Mouse (Mus musculus): ENCODE results near the gene D630003M21Rik. TPM values are rescaled to one million over a fixed set of nuclear protein-coding genes. Genes with fewer than 3 reads are reported as not detected.
A peak's percentile ranks its signal among the peaks of the same experiment; 100 is the strongest.

Gene D630003M21Rik
- polyA plus RNA-seq, 1 experiment, result 2.8 TPM

GRCm38 (mm10) chr2:158264877-158265276 is 35.9 kb upstream of the D630003M21Rik start:
- Histone ChIP-seq H3K36me3 (ENCODE audit: control insufficient read depth, insufficient read depth, low read length) (no peaks in the 10 kb centered on the region), H3K4me1 (ENCODE audit: control insufficient read depth, insufficient read depth, low read length) (no peaks in the 10 kb centered on the region), H3K27me3 (ENCODE audit: control insufficient read depth, insufficient read depth, low read length) (no peaks in the 10 kb centered on the region), H3K4me3 (ENCODE audit: control insufficient read depth, low read depth, low read length) (no peak overlapping the region), H3K27ac (ENCODE audit: control insufficient read depth, insufficient read depth, low read depth, low read length) (no peak overlapping the region)
- no peak for TF ChIP-seq CTCF (IDR thresholded peaks at IDR 0.05; ENCODE audit: control insufficient read depth, insufficient read depth, insufficient replicate concordance, low read depth, low read length)
- no peak for TF ChIP-seq POLR2A (IDR thresholded peaks at IDR 0.05; ENCODE audit: control insufficient read depth, low read depth, low read length)

- no peaks in the 10 kb centered on the region for H3K27me3 ChIP-seq (ENCODE audit: control insufficient read depth, insufficient read depth, low read length)
- TF ChIP-seq CTCF (IDR thresholded peaks at IDR 0.05; ENCODE audit: control insufficient read depth, insufficient read depth, insufficient replicate concordance, low read depth, low read length) (no peak), POLR2A (IDR thresholded peaks at IDR 0.05; ENCODE audit: control insufficient read depth, low read depth, low read length) (no peak)
- H3K4me3 ChIP-seq (ENCODE audit: control insufficient read depth, low read depth, low read length), result no peak overlapping the region
- peaks cover 20% of the 10 kb centered on the region for H3K4me1 ChIP-seq (ENCODE audit: control insufficient read depth, insufficient read depth, low read length)
- no peak overlapping the region for H3K27ac ChIP-seq (ENCODE audit: control insufficient read depth, insufficient read depth, low read depth, low read length)
- H3K36me3 ChIP-seq (ENCODE audit: control insufficient read depth, insufficient read depth, low read length), result no peaks in the 10 kb centered on the region
These were observed 30.5 kb upstream of the D630003M21Rik start for GRCm38 (mm10) chr2:158259498-158259897.

- no peaks in the 10 kb centered on the region for H3K36me3 ChIP-seq (ENCODE audit: control insufficient read depth, insufficient read depth, low read length)
- H3K4me1 ChIP-seq (ENCODE audit: control insufficient read depth, insufficient read depth, low read length), result peaks cover 21% of the 10 kb centered on the region
- no peak for TF ChIP-seq POLR2A (IDR thresholded peaks at IDR 0.05; ENCODE audit: control insufficient read depth, low read depth, low read length)
- TF ChIP-seq CTCF (IDR thresholded peaks at IDR 0.05; ENCODE audit: control insufficient read depth, insufficient read depth, insufficient replicate concordance, low read depth, low read length), result peak; percentile 94
- no peaks in the 10 kb centered on the region for H3K27me3 ChIP-seq (ENCODE audit: control insufficient read depth, insufficient read depth, low read length)
- H3K4me3 ChIP-seq (ENCODE audit: control insufficient read depth, low read depth, low read length), result peak overlapping the region; percentile 85
- H3K27ac ChIP-seq (ENCODE audit: control insufficient read depth, insufficient read depth, low read depth, low read length), result no peak overlapping the region
These were observed 29.8 kb upstream of the D630003M21Rik start for GRCm38 (mm10) chr2:158258781-158259180.

GRCm38 (mm10) chr2:158258005-158258418 is 29.0 kb upstream of the D630003M21Rik start, which contains the start of gene Bpi:
Gene Bpi, plus strand, starts transcription at chr2:158258094.
- H3K36me3 ChIP-seq (ENCODE audit: control insufficient read depth, insufficient read depth, low read length), result no peaks in the 10 kb centered on the region
- peaks cover 23% of the 10 kb centered on the region for H3K4me1 ChIP-seq (ENCODE audit: control insufficient read depth, insufficient read depth, low read length)
- peak within 1 kb of the TSS; percentile 85 for H3K4me3 ChIP-seq (ENCODE audit: control insufficient read depth, low read depth, low read length)
- peak; percentile 65 for TF ChIP-seq POLR2A (IDR thresholded peaks at IDR 0.05; ENCODE audit: control insufficient read depth, low read depth, low read length)
- no peak for TF ChIP-seq CTCF (IDR thresholded peaks at IDR 0.05; ENCODE audit: control insufficient read depth, insufficient read depth, insufficient replicate concordance, low read depth, low read length)
- H3K27me3 ChIP-seq (ENCODE audit: control insufficient read depth, insufficient read depth, low read length), result no peaks in the 10 kb centered on the region
- peak within 1 kb of the TSS; percentile 33 for H3K27ac ChIP-seq (ENCODE audit: control insufficient read depth, insufficient read depth, low read depth, low read length)

- H3K27me3 ChIP-seq (ENCODE audit: control insufficient read depth, insufficient read depth, low read length), result no peaks in the 10 kb centered on the region
These were observed 27.9 kb upstream of the D630003M21Rik start for GRCm38 (mm10) chr2:158256894-158257293.

GRCm38 (mm10) chr2:158253806-158254205 is 24.8 kb upstream of the D630003M21Rik start:
- peaks cover 21% of the 10 kb centered on the region for H3K4me1 ChIP-seq (ENCODE audit: control insufficient read depth, insufficient read depth, low read length)
- H3K27ac ChIP-seq (ENCODE audit: control insufficient read depth, insufficient read depth, low read depth, low read length), result no peak overlapping the region
- no peak overlapping the region for H3K4me3 ChIP-seq (ENCODE audit: control insufficient read depth, low read depth, low read length)
- no peaks in the 10 kb centered on the region for H3K27me3 ChIP-seq (ENCODE audit: control insufficient read depth, insufficient read depth, low read length)
- TF ChIP-seq CTCF (IDR thresholded peaks at IDR 0.05; ENCODE audit: control insufficient read depth, insufficient read depth, insufficient replicate concordance, low read depth, low read length) (no peak), POLR2A (IDR thresholded peaks at IDR 0.05; ENCODE audit: control insufficient read depth, low read depth, low read length) (no peak)
- no peaks in the 10 kb centered on the region for H3K36me3 ChIP-seq (ENCODE audit: control insufficient read depth, insufficient read depth, low read length)

More at GRCm38 (mm10) chr2:158256894-158257293, 27.9 kb upstream of the D630003M21Rik start:
- no peak for TF ChIP-seq CTCF (IDR thresholded peaks at IDR 0.05; ENCODE audit: control insufficient read depth, insufficient read depth, insufficient replicate concordance, low read depth, low read length)
- TF ChIP-seq POLR2A (IDR thresholded peaks at IDR 0.05; ENCODE audit: control insufficient read depth, low read depth, low read length), result no peak
- no peak overlapping the region for H3K27ac ChIP-seq (ENCODE audit: control insufficient read depth, insufficient read depth, low read depth, low read length)
- H3K36me3 ChIP-seq (ENCODE audit: control insufficient read depth, insufficient read depth, low read length), result no peaks in the 10 kb centered on the region
- no peak overlapping the region for H3K4me3 ChIP-seq (ENCODE audit: control insufficient read depth, low read depth, low read length)
- peaks cover 23% of the 10 kb centered on the region for H3K4me1 ChIP-seq (ENCODE audit: control insufficient read depth, insufficient read depth, low read length)

- Histone ChIP-seq H3K27me3 (ENCODE audit: control insufficient read depth, insufficient read depth, low read length) (no peaks in the 10 kb centered on the region), H3K4me1 (ENCODE audit: control insufficient read depth, insufficient read depth, low read length) (peaks cover 3% of the 10 kb centered on the region), H3K27ac (ENCODE audit: control insufficient read depth, insufficient read depth, low read depth, low read length) (no peak overlapping the region), H3K36me3 (ENCODE audit: control insufficient read depth, insufficient read depth, low read length) (no peaks in the 10 kb centered on the region), H3K4me3 (ENCODE audit: control insufficient read depth, low read depth, low read length) (no peak overlapping the region)
- no peak for TF ChIP-seq CTCF (IDR thresholded peaks at IDR 0.05; ENCODE audit: control insufficient read depth, insufficient read depth, insufficient replicate concordance, low read depth, low read length)
- no peak for TF ChIP-seq POLR2A (IDR thresholded peaks at IDR 0.05; ENCODE audit: control insufficient read depth, low read depth, low read length)
These were observed 21.5 kb upstream of the D630003M21Rik start for GRCm38 (mm10) chr2:158250558-158250957.
